Mouse (Mus musculus) CH12.LX (cell line): ENCODE measurements at regions not wholly inside any gene's neighbourhood (a gene's known extent, or its start where the extent isn't known, plus 50 kb on each side); places are given as distances from the start of the nearest gene placed in this dataset.

Experiments used
- CTCF ChIP-seq, 2 experiments: IDR thresholded peaks in 1 of 2; conservative IDR thresholded peaks in 1 of 2; 2 replicates each; pipeline ENCODE4 v1.5.1; 2011 to 2012; ENCODE audit warnings: low read depth in 2 of 2, low read length in 2 of 2, improper control_type of control experiment in 1 of 2, inconsistent platforms in 1 of 2, mild to moderate bottlenecking in 1 of 2, moderate library complexity in 1 of 2
- EP300 ChIP-seq: IDR thresholded peaks from 2 replicates; pipeline ENCODE4 v1.6.1; 2011; ENCODE audit warnings: low read length, improper control_type of control experiment
- JUN ChIP-seq: IDR thresholded peaks from 2 replicates; pipeline ENCODE4 v1.6.1; 2011; ENCODE audit warnings: low read depth, mild to moderate bottlenecking, low read length, improper control_type of control experiment, moderate library complexity; ENCODE audit not compliant: insufficient read depth
- MYC ChIP-seq: IDR thresholded peaks from 2 replicates; pipeline ENCODE4 v1.6.1; 2011; ENCODE audit warnings: low read depth, mild to moderate bottlenecking, improper control_type of control experiment, low read length
- NRF1 ChIP-seq: IDR thresholded peaks from 2 replicates; pipeline ENCODE4 v1.6.1; 2014; ENCODE audit warnings: low read depth, mild to moderate bottlenecking, inconsistent platforms, low read length, improper control_type of control experiment, moderate library complexity
- POLR2A ChIP-seq: IDR thresholded peaks from 2 replicates; pipeline ENCODE4 v1.6.1; 2011; ENCODE audit warnings: low read depth, mild to moderate bottlenecking, improper control_type of control experiment, low read length
- RCOR1 ChIP-seq: conservative IDR thresholded peaks from 2 replicates; pipeline ENCODE4 v1.6.1; 2012; ENCODE audit warnings: low read depth, mild to moderate bottlenecking, inconsistent platforms, low read length, improper control_type of control experiment
- SIN3A ChIP-seq: IDR thresholded peaks from 2 replicates; pipeline ENCODE4 v1.6.1; 2012; ENCODE audit warnings: low read length, improper control_type of control experiment, inconsistent platforms
- SMC3 ChIP-seq: IDR thresholded peaks from 2 replicates; pipeline ENCODE4 v1.6.1; 2011; ENCODE audit warnings: low read depth, low read length, improper control_type of control experiment
- TBP ChIP-seq: conservative IDR thresholded peaks from 2 replicates; pipeline ENCODE4 v1.6.1; 2011; ENCODE audit warnings: low read depth, low read length, improper control_type of control experiment
- USF1 ChIP-seq: IDR thresholded peaks from 2 replicates; pipeline ENCODE4 v1.6.1; 2014; ENCODE audit warnings: low read depth, mild to moderate bottlenecking, inconsistent platforms, low read length, improper control_type of control experiment
- ZMIZ1 ChIP-seq: IDR thresholded peaks from 2 replicates; pipeline ENCODE4 v1.6.1; 2012; ENCODE audit warnings: low read depth, mild to moderate bottlenecking, inconsistent platforms, low read length, improper control_type of control experiment

DNA sequence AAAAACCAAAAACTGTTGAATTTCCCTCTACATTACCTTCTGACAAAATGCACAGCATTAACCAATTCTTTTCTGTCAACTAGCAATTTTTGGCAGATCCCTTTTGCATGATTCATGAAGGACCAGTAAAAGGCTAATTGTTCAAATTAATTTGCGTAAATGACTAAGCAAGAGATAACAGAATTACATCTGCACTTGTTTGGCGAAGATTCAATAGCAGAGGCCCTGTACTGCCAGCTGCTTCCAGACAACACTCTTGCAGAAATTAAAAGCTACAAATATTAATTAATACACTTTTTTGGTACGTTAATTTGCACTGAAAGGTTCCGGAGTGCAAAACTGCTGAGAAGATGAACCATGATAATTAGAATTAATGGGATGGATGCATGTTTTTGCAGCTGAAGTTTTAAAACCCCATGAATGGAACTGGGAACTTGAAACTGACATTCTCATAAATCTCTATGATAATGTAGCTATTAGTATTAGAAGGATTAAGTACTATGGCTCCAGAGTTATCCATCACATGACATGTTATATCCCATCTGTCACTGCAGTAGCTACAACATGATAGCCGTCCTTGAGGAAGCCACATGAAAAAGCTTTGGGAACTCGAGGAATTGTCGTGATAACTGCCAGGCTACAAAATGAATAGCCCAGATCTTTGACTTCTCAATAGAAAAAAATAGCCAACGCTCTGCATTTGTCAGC, 1479.3 kb upstream of the Acvr2a start:
- TF ChIP-seq EP300 (no peak), ZMIZ1 (no peak), MYC (no peak), SIN3A (no peak), JUN (no peak), NRF1 (no peak), POLR2A (no peak), CTCF (conservative IDR thresholded peaks at IDR 0.05 in 1 of 2, IDR thresholded peaks at IDR 0.05 in 1 of 2; ENCODE audit: low read depth in 2 of 2, low read length in 2 of 2) (no peak), TBP (no peak), USF1 (no peak), SMC3 (no peak), RCOR1 (no peak)
